Mouse (Mus musculus): Measurements from ENCODE around the gene Gm12216. TPM values are rescaled to one million over a fixed set of nuclear protein-coding genes. Genes with fewer than 3 reads are reported as not detected.
A peak's percentile ranks its signal among the peaks of the same experiment; 100 is the strongest.

Gene Gm12216
- polyA plus RNA-seq, 1 experiment from 2014 or later, result 0.14 TPM

DNA sequence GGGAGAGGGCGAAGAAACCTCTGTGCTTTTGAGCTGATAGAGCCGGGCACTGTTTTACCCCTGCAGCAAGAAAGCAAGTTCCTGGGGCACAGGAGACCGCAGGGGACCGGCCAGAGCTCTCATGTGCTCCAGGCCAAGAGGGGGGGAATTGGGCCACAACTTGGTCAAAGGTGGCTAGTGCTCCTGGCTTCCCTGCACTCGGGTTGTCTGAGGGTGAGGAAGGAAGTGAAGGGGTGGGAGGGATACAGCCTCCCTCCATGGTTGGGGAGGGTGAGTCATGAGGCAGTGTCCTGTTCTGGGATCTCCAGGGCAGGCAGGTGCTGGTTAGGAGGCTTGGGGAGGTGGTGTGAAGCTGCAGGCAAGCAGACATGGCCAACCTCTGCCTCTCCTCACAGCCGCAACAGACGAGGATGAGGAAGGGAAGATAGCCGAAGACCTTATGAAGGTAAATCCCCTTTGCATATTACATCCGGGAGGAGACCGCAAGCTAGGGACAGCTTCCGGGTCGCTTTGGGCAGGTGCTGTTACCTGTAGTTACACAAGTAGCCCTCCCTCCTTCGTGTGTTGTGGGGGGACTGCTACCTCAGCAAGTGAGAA is 84.3 kb downstream of the Gm12216 start:
- ATAC-seq (ENCODE audit: low read depth) (no peak), DNase-seq (no peak)
- Histone ChIP-seq H3K36me3 (peaks cover 31% of the 10 kb centered on the region), H3K4me2 (no peak overlapping the region), H3K27ac (no peak overlapping the region), H3K9me3 (replicated peaks) (no peaks in the 10 kb centered on the region), H3K4me1 (replicated peaks) (peaks cover 32% of the 10 kb centered on the region), H3K27me3 (peaks cover 21% of the 10 kb centered on the region), H3K9ac (no peak overlapping the region), H3K4me3 (replicated peaks) (no peak overlapping the region)
- WGBS (ENCODE audit: insufficient replicate concordance), result 67% methylated on average over 13 of the region's 13 CpGs

DNA sequence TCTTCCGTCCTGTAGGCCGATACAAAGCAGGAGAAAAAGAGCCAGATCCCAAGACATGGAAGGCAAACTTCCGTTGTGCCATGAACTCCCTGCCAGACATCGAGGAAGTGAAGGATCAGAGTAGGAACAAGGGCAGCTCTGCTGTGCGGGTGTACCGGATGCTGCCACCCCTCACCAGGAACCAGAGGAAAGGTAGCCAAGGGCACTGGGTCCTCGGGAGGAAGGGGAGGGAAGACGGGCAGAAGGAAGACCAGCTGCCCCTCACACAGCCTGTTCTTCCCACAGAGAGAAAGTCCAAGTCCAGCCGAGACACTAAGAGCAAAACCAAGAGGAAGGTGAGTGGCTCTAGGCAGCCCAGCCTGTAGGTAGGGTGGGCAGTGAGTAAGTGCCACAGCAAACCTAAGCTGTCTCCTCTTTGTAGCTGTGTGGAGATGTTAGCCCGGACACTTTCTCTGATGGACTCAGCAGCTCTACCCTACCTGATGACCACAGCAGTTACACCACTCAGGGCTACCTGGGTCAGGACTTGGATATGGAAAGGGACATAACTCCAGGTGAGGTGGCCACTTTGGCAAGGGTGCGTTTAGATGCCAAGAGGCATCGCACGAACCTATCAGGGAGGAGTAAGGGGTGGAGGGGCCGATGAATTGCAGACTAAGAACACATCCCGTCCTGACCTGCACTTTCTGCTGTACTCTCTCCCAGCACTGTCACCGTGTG is 85.3 kb downstream of the Gm12216 start:
- H3K4me3 ChIP-seq (replicated peaks), result no peak overlapping the region
- ATAC-seq (ENCODE audit: low read depth) (no peak), DNase-seq (no peak)
- H3K4me1 ChIP-seq (replicated peaks), result peaks cover 31% of the 10 kb centered on the region
- no peak overlapping the region for H3K9ac ChIP-seq
- 73% methylated on average over 16 of the region's 16 CpGs for WGBS (ENCODE audit: insufficient replicate concordance)
- H3K36me3 ChIP-seq, result peaks cover 31% of the 10 kb centered on the region
- no peak overlapping the region for H3K4me2 ChIP-seq
- H3K27me3 ChIP-seq, result peaks cover 31% of the 10 kb centered on the region
- no peaks in the 10 kb centered on the region for H3K9me3 ChIP-seq (replicated peaks)
- no peak overlapping the region for H3K27ac ChIP-seq

DNA sequence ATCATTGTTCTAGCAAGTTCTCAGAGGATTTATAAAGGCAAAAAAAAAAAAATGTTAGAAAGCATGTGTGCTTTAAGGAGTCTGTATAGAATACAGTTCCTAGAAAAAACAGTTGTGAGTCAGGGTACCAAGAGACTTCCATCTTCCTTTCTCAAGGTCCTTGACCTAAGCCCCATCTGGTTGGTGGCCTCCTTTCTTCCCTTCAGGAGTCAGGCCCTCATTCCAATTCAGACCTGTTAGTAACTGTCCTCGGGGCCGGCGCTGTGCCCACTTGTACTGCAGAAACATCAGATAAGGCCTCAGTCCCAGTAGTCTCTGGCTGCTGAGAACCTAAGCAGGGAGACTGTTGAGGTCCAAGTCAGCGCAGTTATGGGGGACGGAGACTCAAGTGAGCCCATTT is 86.0 kb downstream of the Gm12216 start, which contains the start of gene Gm17334:
Gene Gm17334 (minus strand): TSS at position 101 of the 400 bp plus-strand sequence.
- 71% methylated on average over 5 of the region's 5 CpGs for WGBS (ENCODE audit: insufficient replicate concordance)
- Histone ChIP-seq H3K9ac (no peak within 1 kb of the TSS), H3K4me3 (replicated peaks) (no peak within 1 kb of the TSS), H3K27ac (no peak within 1 kb of the TSS), H3K4me1 (replicated peaks) (peaks cover 31% of the 10 kb centered on the region), H3K27me3 (peaks cover 38% of the 10 kb centered on the region), H3K36me3 (peaks cover 31% of the 10 kb centered on the region), H3K4me2 (no peak within 1 kb of the TSS), H3K9me3 (replicated peaks) (no peaks in the 10 kb centered on the region)
- no peak for ATAC-seq (ENCODE audit: low read depth)
- DNase-seq, result no peak

DNA sequence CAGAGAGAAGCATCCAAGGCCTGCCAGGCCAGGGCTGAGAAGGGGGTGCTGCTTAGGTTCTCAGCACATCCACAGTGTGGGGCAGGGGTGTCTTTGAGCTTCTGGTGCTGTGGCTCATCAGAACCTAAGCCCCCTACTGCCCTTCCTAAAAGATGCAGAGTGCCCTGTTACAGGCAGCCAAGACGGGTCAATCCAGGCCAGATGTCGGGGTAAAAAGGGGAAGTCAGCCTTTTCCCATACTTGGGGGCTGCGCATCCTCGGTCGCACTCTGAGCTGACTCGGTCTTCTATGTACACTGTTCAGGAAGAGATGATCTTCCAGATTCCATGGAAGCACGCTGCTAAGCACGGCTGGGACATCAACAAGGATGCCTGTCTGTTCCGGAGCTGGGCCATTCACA is 86.5 kb downstream of the Gm12216 start:
- WGBS (ENCODE audit: insufficient replicate concordance), result 44% methylated on average over 9 of the region's 9 CpGs
- no peak overlapping the region for H3K4me2 ChIP-seq
- H3K27me3 ChIP-seq, result peaks cover 39% of the 10 kb centered on the region
- no peak overlapping the region for H3K9ac ChIP-seq
- no peaks in the 10 kb centered on the region for H3K9me3 ChIP-seq (replicated peaks)
- ATAC-seq (ENCODE audit: low read depth) (no peak), DNase-seq (no peak)
- peaks cover 26% of the 10 kb centered on the region for H3K4me1 ChIP-seq (replicated peaks)
- no peak overlapping the region for H3K27ac ChIP-seq
- H3K4me3 ChIP-seq (replicated peaks), result no peak overlapping the region
- peaks cover 31% of the 10 kb centered on the region for H3K36me3 ChIP-seq

DNA sequence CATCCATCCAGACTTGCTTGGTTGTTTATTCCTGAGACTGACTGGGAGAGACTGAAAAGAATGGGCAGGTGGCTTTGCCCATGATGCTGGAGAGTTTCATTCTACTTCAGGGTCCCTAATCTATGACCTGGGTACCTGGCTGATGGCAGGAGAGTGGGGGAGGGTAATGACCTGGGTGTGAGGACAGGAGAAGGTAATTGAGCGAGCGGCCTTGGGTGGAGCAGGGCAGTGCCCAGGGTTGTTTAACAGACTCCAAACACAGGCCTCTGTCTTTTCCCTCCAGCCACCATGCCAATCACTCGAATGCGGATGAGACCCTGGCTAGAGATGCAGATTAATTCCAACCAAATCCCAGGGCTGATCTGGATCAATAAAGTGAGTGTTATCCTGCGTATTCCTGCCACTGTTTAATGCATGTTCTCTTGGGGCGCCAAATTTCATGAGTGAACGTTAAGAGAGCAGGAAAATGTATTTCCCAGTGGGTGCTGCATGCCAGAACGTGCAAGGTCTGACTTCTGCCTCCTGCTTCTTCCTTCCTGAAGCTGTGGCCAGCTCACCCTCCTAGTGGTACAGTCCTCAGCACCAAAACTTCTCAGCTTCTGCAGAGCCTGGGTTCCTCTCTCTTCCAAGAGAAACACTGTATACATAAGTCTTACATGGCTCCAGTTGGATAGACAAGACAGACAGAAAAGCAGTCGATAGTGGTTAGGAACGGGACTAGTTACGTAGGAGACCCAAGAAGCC is 87.9 kb downstream of the Gm12216 start:
- ATAC-seq (ENCODE audit: low read depth) (no peak), DNase-seq (no peak)
- Histone ChIP-seq H3K27me3 (peaks cover 43% of the 10 kb centered on the region), H3K9ac (peak overlapping the region; percentile 66), H3K9me3 (replicated peaks) (no peaks in the 10 kb centered on the region), H3K27ac (no peak overlapping the region), H3K4me2 (peak overlapping the region; percentile 88), H3K36me3 (peaks cover 23% of the 10 kb centered on the region), H3K4me3 (replicated peaks) (peak overlapping the region; percentile 68), H3K4me1 (replicated peaks) (peaks cover 26% of the 10 kb centered on the region)
- 66% methylated on average over 11 of the region's 11 CpGs for WGBS (ENCODE audit: insufficient replicate concordance)

DNA sequence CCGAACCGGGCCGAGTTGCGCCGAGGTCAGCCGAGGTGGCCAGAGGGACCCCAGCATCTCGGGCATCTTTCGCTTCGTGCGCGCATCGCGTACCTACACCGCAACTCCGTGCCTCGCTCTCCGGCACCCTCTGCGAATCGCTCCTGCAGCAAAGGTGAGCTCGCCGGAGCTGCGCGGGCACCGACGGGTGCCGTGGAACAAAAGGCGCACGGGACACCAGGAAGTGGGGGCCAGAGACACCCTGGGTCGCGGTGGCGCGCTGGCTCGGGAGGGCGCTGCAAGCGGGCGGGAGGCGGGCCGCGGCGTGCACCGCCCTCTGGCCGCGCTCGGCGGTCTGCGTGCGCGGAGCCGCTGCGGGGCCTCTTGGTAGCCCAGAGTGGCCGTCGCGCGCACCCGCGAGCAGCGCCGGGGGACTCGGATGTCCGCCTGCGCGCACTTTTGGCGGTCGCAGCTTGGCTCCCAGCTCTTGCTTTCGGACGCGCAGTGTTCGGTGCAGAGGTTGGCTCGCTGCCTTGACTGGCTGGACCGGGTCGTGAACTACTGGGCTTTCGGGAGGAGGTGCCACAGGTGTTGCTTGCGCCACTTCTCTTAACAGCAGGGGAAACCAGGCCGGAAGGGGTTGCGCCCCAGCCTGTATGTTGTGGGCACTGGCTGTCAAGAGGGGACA is 88.8 kb downstream of the Gm12216 start:
- H3K4me3 ChIP-seq (replicated peaks), result peak overlapping the region; percentile 68
- H3K27me3 ChIP-seq, result peaks cover 43% of the 10 kb centered on the region
- ATAC-seq (ENCODE audit: low read depth) (peak; percentile 68), DNase-seq (no peak)
- peak overlapping the region; percentile 63 for H3K27ac ChIP-seq
- peak overlapping the region; percentile 88 for H3K4me2 ChIP-seq
- H3K9ac ChIP-seq, result peak overlapping the region; percentile 66
- H3K36me3 ChIP-seq, result peaks cover 15% of the 10 kb centered on the region
- WGBS (ENCODE audit: insufficient replicate concordance), result under 1% methylated on average over 74 of the region's 75 CpGs
- peaks cover 29% of the 10 kb centered on the region for H3K4me1 ChIP-seq (replicated peaks)
- no peaks in the 10 kb centered on the region for H3K9me3 ChIP-seq (replicated peaks)

DNA sequence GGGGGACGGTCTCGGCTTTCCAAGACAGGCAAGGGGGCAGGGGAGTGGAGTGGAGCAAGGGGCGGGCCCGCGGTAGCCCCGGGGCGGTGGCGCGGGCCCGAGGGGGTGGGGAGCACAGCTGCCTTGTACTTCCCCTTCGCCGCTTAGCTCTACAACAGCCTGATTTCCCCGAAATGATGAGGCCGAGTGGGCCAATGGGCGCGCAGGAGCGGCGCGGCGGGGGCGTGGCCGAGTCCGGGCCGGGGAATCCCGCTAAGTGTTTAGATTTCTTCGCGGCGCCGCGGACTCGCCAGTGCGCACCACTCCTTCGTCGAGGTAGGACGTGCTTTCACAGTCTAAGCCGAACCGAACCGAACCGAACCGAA is 89.3 kb downstream of the Gm12216 start, which contains the start of gene Irf1:
Gene Irf1 (plus strand): TSS at position 255 of the 365 bp plus-strand sequence.
- Histone ChIP-seq H3K9ac (peak within 1 kb of the TSS; percentile 66), H3K4me3 (replicated peaks) (peak within 1 kb of the TSS; percentile 68), H3K36me3 (peaks cover 15% of the 10 kb centered on the region), H3K4me1 (replicated peaks) (peaks cover 30% of the 10 kb centered on the region), H3K4me2 (peak within 1 kb of the TSS; percentile 88), H3K9me3 (replicated peaks) (no peaks in the 10 kb centered on the region), H3K27me3 (peaks cover 43% of the 10 kb centered on the region), H3K27ac (peak within 1 kb of the TSS; percentile 63)
- peak; percentile 74 for DNase-seq
- under 1% methylated on average over 40 of the region's 40 CpGs for WGBS (ENCODE audit: insufficient replicate concordance)
- ATAC-seq (ENCODE audit: low read depth), result peak; percentile 82

DNA sequence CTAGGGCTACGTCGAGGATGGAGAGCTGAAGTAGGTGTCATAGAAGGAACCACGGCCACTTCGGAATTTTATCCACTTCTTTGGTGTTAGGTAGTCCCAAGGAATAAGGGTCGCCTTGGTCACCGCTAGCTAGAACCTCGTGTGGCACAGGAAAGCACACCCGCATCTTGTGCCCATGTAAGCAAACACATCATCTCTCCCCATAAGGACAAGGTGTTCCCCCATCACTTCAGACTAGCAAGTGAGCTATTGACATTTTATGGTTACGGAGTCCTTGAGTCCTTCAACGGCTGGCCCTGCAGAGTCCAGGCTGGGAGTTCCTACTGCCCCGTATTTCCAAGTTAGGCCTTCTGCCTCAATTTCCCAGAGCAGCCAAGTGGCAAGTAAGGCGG is 89.9 kb downstream of the Gm12216 start:
- Histone ChIP-seq H3K4me2 (peak overlapping the region; percentile 88), H3K27me3 (peaks cover 46% of the 10 kb centered on the region), H3K9me3 (replicated peaks) (no peaks in the 10 kb centered on the region), H3K9ac (peak overlapping the region; percentile 38; the same call in 1 of the 2 replicates), H3K4me3 (replicated peaks) (peak overlapping the region; percentile 68), H3K4me1 (replicated peaks) (peaks cover 35% of the 10 kb centered on the region), H3K36me3 (peaks cover 11% of the 10 kb centered on the region), H3K27ac (no peak overlapping the region)
- no peak for DNase-seq
- no peak for ATAC-seq (ENCODE audit: low read depth)
- WGBS (ENCODE audit: insufficient replicate concordance), result 58% methylated on average over 12 of the region's 12 CpGs

DNA sequence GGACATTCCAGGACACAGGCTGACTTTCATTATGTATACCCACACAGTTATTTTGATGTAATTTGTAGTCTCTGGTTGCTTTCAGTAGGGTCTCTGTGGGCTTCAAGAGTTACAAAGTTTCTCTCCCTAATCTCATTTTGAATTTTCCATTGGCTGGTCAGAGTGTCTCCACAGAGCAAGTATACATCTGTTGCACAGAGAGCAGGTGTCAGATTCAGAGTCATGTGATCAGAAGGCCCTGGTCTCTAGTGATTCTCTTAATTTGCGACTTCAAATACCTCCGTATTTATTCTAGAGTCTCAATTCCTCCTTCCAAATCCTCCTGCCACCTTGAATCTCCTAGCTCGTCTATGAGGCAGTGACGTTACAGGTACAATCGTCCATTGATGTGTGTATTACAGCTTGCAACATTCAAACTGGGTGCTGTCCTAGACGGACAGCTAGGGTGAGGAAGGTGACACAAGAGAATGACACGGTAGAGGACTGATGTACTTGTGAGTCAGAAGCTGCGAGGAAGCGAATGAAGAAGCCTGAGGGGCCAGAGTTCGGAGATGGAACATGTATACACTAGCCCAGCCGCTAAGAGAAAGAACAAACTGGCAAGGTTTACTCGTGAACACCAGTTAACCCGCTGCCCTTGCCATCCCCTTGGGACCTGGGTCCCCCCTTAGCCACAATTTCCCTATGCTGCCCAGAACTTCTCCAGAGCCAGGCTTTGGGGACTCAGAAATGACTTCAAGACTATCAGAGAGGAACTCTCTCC is 90.5 kb downstream of the Gm12216 start:
- Histone ChIP-seq H3K27me3 (peaks cover 49% of the 10 kb centered on the region), H3K9ac (no peak overlapping the region), H3K4me3 (replicated peaks) (no peak overlapping the region), H3K4me2 (no peak overlapping the region), H3K36me3 (peaks cover 6% of the 10 kb centered on the region), H3K27ac (no peak overlapping the region), H3K9me3 (replicated peaks) (no peaks in the 10 kb centered on the region), H3K4me1 (replicated peaks) (peaks cover 41% of the 10 kb centered on the region)
- ATAC-seq (ENCODE audit: low read depth), result no peak
- DNase-seq, result no peak
- whole genome bisulfite sequencing (ENCODE audit: insufficient replicate concordance), result 60% methylated on average over 13 of the region's 13 CpGs

DNA sequence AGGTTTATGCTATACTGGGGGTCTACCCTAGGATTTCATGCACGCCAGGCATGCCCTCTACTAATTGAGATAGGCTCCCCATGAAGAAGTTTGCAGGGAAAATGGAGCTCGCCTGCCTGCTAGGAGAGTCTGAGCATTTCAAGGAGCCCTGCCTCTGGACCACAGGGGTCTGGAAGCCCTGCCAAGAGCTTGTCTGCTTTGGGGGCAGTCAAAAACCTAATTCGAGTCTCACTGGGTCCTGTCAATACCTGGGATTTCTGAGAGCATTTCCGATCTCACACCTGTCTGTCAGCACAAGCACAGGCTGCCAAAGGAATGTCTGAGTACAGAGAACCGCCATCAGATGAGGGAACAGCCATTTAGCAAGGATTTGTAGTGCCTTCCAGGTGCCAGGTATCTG is 94.5 kb downstream of the Gm12216 start:
- Histone ChIP-seq H3K4me1 (replicated peaks) (peaks cover 44% of the 10 kb centered on the region), H3K4me3 (replicated peaks) (no peak overlapping the region), H3K4me2 (peak overlapping the region; percentile 85; the same call in 1 of the 2 replicates), H3K9me3 (replicated peaks) (no peaks in the 10 kb centered on the region), H3K27ac (no peak overlapping the region), H3K9ac (no peak overlapping the region), H3K27me3 (peaks cover 39% of the 10 kb centered on the region), H3K36me3 (no peaks in the 10 kb centered on the region)
- ATAC-seq (ENCODE audit: low read depth) (no peak), DNase-seq (no peak)
- 60% methylated on average over 5 of the region's 5 CpGs for WGBS (ENCODE audit: insufficient replicate concordance)
